Mouse (Mus musculus): Measurements from ENCODE around the gene Hnrnpll.
A peak's percentile ranks its signal among the peaks of the same experiment; 100 is the strongest.

The Hnrnpll gene

DNA sequence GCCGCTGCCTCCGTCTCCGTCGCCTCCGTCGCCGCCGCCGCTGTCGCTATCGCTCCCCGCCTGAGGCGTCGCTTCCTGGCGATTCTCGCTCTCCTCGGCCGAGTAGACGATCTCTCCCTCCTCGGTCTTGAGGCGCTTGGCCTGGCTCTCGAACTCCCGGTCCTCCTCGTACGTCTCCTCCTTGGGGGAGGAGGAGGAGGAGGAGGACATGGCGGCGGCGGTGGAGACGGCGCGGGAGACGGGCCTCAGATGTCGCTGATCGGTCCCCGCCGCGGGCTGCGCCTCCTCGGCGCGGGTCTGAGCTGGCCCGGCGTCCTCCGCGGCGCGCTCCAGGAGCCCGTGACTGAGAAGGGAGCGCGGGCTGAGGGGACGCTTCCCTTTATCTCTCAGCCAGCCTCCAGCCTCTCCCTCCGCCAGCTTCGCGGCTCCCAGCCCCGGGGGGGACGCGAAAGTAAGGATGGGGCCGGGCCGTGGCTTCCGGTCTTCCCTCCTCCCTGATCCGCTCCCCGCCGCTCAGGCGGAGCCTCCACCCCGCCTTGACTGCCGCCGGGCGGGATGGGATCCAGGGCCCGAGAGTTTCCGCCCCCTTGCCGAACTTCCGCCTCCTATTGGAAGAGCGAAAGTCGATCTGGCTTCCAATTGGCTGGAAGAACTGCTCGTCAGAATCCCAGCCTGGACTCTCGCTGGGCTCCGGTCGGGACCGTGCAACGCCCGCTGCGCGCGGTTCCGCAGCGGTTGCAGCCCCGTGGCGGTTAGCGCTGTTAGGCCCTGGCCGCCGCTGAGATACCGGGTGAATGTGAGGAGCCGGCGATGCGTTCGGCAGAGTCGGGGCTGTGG is at the start of gene Hnrnpll:
Hnrnpll (minus strand) TSS at position 552 of the 837 bp plus-strand sequence.
- peak; percentile 97 to 99 for DNase-seq

DNA sequence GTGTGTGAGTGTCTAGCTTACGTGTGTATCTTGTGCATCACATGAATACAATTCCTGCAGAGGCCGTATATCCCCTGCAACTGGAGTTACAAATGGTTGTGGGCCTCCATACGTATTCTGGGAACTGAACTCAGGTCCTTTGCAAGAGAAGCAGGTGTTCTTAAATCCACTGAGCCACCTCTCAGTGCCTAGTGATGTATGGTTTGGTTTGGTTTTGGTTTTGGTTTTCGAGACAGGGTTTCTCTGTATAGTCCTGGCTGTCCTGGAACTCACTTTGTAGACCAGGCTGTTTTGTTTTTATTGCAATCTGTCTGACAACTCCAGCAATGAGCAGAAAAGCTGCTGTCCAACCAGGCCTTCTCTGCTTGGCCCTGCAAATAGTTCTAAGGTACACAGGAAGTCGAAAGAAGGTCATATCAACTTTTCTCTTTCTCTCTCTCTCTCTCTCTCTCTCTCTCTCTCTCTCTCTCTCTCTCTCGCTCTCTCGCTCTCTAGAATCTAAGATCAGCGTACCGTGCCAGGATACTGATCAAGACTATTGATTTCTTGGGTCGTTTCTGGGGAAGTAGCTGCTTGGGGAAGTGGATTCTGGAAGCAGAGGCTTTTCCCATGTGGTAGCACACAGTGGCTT is 43.3 kb upstream of the Hnrnpll start:
- no peak for DNase-seq

DNA sequence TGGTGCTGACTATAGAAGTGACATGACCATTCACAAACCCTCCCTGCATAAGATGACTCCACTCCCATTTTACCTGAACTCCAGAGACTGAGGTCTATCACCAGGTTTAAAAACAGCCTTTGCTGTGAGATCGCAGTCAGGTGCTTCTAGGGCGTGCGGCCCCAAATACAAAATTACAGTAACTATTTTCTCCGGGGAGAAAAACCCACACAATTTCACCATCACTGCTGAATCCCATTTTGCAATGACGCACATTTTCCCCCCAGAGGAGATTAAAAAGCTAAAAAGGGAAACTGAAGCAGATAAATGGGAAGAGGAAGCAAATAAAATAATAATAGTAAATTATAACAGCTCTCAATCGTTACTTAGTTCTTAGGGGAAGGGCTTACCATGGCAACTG is 37.7 kb upstream of the Hnrnpll start:
- no peak for DNase-seq

DNA sequence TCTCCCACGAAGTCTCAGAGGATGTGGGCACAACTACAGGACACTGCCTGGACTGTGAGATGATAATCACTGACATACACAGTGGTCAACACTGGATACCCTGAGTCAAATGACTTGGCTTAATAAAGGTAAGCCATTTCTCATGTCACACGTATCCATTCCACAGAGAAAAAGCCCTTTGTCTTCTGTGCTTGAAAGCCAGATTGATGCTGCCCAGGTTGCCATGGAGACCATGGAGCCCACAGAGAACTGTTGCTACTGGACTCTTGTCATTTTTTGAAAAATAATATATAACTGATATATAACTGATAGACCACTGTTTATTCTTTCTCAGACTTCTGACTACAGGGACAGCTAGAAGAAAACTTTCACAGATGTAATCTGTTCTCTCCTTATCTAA is 35.1 kb upstream of the Hnrnpll start:
- DNase-seq, result peak; percentile 7 to 8

DNA sequence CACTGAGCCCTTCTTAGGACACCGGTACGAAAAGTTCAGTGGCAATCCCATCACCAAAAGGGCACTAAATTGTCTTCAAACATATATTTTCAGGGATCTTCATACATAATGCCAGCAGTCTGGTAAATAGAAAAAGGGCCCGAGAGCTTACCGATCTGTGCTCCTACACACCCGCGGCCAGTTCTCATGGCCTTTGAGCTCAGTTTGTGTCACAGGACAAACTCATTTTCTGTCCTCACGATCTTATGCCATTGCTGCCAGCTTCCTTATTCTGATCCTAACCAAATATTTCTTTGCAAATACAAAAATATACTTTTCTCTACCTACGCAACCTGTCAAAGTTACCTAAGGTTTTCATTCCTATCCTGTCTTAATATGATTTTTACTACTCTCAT is 34.6 kb upstream of the Hnrnpll start:
- DNase-seq, result no peak

DNA sequence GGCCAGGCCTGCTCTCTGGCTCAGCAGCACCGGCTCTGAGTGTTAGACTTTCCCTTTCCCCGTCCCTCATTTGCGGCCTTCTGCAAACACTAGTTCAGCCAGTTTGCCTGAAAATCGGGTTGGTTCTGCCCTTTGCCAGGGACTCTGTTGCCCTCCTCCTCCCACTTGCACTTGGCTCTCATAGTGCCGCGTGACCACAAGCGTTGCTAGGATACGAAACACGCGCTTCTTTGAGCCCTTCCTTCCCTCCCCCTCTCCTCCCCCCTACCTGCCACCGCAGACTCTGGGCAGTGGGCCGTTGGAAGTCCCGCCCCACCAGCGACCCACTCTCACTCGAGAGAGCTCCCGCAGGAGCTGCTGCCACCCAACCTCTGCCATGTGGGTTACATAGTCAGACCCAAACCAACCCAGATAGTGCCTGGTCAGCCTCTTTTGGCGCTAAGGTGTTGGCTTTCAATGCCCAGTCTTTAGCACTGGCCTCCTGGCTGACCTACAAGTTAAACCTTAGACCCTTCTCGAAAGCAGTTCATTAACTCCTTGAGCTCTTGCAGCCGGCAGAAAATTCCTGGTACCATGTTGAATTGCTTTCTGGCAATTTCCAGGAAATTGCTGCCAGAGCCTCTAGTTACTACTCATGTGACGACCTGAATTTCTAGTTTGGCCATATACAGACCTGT is 34.0 kb upstream of the Hnrnpll start:
- peak; percentile 62 to 65 for DNase-seq

DNA sequence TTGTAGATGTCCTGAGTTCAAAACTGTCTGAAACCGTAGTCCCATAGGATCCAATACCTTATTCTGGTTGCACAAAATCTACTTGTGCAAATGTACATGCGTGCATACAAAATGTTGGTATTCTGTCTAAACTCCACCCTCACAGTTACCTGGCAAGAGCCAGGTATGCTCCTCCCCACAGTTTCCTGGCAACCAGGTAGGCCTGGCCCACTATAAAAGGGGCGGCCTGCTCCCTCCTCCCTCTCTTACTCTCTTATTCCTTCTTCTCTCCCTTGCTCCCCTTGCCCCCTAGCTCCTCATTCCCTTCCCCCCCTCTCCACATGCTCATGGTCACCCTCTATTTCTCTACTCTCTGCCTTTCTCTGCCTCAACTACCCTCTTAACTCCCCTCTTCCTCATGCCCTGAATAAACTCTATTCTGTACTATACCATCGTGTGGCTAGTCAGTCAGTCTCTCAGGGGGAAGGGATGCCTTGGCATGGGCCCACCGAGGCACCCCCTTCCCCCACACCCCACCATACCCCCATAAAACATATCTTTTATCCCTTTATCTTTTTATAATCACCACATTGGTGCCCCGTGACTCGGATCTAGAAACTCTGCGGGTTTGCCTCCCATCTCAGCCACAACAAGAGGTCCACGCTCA is 33.2 kb upstream of the Hnrnpll start:
- no peak for DNase-seq

DNA sequence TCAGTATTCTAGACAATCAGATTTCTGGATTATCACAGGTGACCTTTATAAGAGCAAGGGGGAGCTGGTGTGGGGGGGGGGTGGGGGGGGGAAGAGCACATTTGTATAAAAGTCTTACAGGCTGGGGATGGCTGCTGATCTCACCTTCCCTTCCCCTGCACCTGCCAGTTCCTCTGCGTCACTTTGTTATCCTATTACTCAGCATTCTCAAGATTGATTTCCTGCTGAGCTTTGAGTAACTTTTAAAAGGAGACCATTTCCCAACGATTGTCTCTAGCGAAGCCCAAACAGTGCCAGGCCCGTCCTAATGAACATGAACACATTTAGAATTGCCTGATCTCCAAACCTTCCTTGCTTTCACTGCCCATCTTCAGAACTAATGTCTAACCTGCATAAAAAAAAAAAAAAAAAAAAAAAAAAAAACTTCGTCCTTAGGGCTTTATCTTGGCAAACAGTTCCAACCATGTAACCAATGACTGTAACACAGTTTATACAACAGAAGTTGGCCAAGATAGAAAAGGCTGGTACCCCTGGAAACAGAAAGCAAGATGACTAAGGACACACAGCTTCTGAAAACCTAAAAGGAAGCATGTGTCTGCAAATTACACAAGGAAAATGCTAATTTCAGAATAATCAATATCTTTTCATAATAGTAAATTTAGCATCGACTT is 29.9 kb upstream of the Hnrnpll start:
- DNase-seq, result no peak

DNA sequence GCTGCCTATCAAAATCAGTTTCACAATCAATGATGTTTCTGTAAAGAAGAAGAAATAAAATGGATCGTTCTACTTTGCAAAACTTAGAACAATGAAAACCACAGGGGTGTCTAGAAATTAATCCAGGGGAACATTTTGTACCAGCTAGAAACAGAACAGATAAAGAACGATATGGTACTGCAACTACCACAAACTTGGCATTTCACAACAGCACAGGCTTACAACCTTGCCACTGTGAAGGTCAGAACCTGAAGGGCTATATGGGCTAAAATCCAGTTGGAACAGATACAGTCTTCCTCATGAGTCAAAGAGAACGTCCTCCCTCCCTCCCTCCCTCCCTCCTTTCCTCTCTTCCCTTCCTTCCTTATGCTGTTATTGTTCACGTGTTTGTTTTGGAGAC is 28.4 kb upstream of the Hnrnpll start:
- DNase-seq, result no peak

DNA sequence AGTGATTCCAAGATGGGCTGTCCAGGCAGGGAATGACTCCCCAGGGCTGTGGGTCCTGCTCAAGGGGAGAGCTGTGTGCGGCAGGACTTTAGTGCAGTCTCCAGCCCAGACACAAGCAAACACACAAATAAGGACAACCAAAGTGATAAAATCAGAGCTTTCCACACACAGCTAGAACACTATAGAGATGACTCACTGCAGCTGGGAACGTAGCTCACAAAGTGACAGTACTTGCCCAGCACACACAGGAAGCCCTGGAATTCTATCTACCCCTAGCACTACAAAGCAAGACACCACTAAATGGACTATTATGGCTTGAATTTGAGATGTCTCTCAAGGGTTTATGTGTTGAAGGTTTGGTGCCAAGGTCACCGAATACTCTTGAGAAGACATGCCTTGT is 26.0 kb upstream of the Hnrnpll start:
- no peak for DNase-seq

DNA sequence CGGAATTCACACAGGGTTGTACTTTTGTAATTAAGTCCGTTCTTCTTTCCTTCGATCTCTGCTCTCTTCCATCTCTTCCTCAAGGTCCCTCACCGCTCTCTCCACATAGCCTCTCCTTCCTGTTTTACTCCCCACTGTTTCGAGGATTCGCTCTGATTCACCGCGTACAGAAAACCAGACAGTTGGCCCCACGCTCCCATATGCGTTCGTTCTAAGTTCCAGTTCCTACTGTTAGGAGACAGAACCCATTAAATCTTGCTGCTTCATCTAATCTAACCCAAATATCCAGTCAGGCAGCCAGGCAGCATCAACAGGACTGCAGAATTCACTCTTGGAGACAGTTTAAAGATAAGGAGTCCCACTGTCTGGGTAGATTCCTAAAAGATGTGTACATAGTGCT is 24.5 kb upstream of the Hnrnpll start:
- DNase-seq, result no peak

DNA sequence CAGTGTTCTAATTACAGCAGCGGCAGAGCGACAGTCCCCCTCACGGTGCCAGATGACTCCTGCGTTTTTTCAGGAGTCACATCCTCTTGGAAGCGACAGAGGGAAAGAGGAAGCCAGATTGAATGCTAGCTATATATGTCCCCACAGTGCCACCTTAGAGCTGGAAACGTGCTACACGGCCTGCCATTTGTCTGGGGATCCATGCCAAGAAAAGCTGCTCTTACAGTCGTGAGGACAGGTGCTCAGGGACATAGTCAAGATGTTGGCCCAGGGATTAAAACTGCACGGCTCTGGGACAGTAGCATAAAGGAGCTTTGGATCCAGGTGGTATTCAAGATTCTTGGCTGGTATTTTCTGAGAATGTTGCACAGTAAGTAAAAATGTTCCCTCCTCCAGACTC is 22.3 kb upstream of the Hnrnpll start:
- peak; percentile 16 to 27 for DNase-seq

DNA sequence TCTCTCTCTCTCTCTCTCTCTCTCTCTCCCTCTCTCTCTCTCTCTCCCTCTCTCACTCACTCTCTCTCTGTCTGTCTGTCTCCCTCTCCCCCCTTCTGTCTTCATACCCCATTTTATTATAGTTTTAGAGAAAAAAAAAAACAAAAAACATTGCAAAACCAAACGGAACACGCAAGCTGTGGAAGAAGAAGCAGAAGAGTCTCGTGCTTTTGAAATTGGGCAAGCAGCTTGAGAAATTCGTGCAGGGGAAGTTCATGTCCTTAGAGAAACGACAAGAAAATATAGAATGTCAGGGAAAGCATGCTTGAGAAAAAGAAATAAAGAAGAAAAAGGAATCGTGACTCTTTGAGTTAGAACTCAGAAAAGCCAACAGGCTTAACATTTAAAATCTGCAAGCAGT is 21.1 kb upstream of the Hnrnpll start:
- no peak for DNase-seq

DNA sequence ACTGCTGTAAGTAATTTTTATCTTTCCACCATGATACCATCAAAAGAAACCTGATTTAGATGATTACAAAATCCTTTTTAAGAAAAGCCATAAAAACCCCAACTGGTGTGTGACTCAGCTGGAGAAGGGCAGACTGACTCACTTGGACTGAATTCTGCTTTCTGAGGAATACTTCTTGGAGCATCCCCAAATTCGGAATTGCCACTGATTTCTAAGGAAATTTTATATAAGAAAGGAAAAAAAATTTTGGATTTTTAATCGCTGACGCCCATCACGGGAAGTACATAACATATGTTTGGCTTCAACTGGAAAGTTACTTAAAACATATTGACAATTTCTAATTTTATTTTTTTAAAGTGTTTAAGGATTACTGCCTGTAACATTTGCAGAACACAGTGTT is 16.6 kb upstream of the Hnrnpll start:
- DNase-seq, result no peak

DNA sequence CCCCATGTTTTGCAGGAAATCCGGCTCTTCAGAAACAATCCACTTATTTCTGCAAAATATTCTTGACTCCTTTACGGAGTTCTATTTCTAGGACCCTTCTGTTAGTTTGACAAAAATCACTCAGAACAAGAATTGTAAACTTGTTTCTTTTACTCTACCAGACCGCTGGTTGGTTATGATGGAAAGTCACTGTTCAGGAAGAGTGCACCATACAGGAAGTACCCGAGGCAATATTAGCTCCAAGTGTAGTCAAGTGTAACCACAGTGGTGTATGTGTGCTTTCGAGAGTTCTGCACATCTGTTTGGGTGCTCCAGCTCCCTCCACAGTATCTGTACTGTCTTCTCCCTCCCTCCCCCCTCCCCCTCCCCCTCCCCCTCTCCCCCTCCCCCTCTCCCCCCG is 5.1 kb upstream of the Hnrnpll start:
- DNase-seq, result no peak

DNA sequence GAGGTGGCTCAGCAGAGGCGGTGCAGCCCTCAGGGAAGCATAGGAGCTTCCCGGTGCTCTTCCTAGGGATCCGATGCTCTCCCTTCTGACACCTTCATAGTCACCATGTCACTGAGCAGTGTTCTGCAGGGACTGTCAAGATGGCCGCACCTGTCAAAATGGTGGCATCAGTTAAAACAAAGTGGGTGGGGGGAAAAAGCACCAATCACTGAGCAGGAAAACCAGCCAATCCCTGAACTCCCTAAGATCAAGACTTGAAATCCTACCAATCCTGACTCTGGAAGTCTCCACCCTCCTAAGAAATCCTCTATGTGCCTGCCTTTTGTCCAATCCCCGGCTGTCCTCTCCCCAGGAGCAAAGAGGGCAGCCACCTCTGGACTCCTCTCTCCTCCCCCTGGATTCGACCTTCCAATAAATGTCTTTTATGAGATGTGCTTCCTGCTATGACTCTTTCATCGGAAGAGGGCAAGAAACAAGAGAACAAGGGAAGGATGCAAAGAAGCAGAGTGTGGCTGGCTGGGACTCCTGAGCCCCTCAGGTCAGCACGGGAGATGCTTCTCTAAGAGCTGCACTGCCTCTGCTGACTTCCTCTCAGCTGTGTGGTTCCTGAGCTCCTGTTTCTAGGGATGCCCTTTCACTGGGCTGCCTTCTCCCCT is 1.8 kb upstream of the Hnrnpll start:
- peak in 1 of 2 experiments; percentile 7 for DNase-seq

DNA sequence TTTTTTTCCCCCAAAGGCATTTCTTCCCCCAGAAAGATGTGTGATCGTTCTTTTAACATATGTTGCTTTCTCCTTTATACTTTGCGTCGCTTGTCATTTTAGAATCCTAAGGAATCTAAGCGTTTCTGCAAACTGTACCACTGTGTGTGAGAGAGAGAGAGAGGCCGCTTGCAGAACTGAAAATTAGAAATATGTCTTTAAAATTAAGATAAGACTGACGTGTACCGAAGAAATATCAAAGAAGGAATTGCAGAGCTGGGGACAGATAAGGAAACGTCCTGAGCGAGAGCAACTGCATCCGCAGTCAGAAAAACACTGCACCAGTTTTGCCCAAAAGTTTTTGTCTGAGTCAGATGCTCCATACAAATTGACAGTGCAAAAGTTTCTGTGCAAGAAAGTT is 1.3 kb upstream of the Hnrnpll start:
- DNase-seq, result no peak

DNA sequence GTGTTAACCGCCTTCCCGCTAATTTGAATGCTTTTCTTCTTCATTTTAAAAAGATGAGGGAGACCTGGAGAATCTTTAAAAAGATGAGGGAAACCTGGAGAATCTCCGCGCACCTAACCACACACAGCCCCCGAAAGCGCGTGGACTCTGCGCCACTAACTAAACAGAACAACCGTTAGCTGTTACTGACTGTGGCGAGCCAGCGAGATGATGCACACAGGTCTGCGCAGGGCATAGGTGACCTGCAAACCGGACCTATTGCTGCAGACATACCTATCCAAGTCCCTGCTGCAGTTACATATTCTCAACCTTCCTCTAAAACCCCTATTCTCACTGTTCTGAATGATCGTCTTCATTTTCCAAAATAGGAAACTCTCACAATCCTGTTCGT is 481 bp upstream of the Hnrnpll start:
- DNase-seq, result peak in 1 of 2 experiments; percentile 60

DNA sequence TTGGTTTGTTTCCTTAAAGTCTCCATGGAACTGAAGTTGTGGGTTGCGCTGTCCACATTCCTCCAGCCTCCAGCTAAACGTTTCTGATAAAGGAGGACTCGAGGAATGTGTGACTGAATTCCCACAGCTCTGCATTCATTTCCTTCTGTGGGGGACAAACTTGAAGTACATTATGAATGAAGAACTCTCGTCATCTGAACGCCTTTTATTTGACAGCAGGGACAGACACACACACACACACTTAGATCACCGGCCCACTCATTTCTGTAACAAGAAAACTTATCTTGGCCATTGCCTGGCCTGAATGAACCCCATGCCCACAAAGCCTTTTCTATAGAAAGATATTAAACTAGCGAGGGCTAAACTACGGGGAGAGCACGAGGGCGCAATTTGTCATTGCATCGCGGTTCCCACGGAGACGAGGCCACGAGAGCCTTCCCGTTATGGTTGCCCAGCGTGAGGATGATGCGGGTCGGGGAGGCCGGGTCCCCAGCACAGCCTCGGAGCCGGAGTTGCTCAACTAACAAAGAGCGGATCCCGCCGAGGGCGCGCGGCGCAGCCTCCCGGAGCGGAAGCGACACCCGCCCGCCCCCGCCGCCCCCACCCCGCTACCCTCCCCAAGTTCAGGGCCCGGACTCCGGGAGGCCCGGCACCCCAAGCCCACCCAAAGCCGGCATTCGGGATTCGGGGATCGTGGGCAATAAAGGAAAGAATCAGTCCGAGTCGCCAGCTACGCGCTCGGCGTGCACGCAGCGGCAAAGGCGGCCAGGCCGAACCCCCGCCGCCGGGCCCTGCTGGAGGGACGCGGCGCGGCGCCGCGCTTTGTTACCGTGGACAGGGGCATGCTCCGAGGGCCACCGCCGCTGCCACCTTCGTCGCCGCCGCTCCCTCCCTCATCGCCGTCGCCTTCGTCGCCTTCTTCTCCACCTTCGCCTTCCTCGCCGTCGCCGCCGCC is 1.0 kb downstream of the Hnrnpll start:
- peak; percentile 60 to 61 for DNase-seq

DNA sequence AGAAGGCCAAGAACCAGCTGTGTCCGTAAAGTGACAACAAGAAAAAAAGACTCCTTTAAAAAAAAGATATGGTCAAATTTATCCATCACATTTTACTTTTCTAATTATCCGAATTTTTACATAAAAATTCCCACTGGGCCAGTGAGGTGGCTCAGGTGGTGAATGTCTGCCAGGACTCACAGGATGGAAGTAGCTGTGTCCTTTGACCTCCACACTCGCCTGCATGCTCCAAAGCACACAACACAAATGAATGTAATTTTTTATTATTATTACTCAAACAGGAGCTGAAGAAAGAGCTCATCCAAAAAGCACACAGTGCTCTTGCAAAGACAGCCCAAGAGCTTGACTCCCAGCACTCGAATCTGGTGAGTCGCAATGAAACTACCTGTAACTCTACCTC is 2.0 kb downstream of the Hnrnpll start:
- no peak for DNase-seq

DNA sequence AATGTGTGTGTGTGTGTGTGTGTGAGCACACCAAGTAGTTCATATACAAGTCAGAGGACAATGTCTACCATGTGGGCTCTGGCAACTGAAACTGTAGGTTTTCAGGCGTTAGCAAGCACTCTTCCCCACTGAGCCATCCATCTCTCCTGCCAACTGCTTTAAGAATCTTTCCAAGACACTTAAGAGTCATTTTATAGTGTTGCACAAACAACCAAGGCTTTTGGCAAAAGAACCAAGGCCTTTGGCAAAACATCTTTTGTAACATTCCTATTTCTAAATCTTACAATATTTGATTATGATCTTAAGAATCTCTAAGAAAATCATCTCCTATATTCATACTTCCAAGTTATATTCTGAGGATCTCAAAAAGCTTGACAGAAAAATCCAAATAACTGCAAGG is 2.4 kb downstream of the Hnrnpll start:
- DNase-seq, result peak in 1 of 2 experiments; percentile 28

Measured in cerebellum, postnatal 14 days (tissue).